Mouse (Mus musculus) brain, embryonic 14.5 days (tissue): ENCODE measurements at regions not wholly inside any gene's neighbourhood (a gene's known extent, or its start where the extent isn't known, plus 50 kb on each side); places are given as distances from the start of the nearest gene placed in this dataset.
A peak's percentile ranks its signal among the peaks of the same experiment; 100 is the strongest.

Experiments used
- DNase-seq: peaks from one replicate; pipeline ENCODE4 v3.0.0-alpha.2; 2011; ENCODE audit warnings: low read depth
- CTCF ChIP-seq: fragments of 200-500 bp; IDR thresholded peaks from 2 replicates; pipeline ENCODE4 v1.5.1; 2012; ENCODE audit warnings: inconsistent platforms, mild to moderate bottlenecking, moderate library complexity, borderline replicate concordance; ENCODE audit not compliant: insufficient read depth, insufficient read length; ENCODE audit errors: extremely low read depth
- POLR2A ChIP-seq: fragments of 200-500 bp; IDR thresholded peaks from 2 replicates; pipeline ENCODE4 v1.6.1; 2012; ENCODE audit warnings: mild to moderate bottlenecking, inconsistent platforms, borderline replicate concordance; ENCODE audit not compliant: poor library complexity, insufficient read depth, insufficient read length, severe bottlenecking; ENCODE audit errors: extremely low read depth

GRCm38 (mm10) chr15:54114096-54114512, 229.4 kb downstream of the Gm7489 start:
- TF ChIP-seq CTCF = no peak
- TF ChIP-seq POLR2A = no peak
- DNase-seq = no peak

- DNase-seq = no peak
- no peak for TF ChIP-seq CTCF
- no peak for TF ChIP-seq POLR2A
Observed at GRCm38 (mm10) chr15:54117967-54118538, 233.3 kb downstream of the Gm7489 start.

GRCm38 (mm10) chr15:54120456-54120855, 235.8 kb downstream of the Gm7489 start:
- DNase-seq = no peak
- TF ChIP-seq POLR2A (no peak), CTCF (no peak)

GRCm38 (mm10) chr15:54164350-54164749, 279.6 kb downstream of the Gm7489 start:
- no peak for TF ChIP-seq CTCF
- no peak for TF ChIP-seq POLR2A
- DNase-seq = peak; percentile 6

GRCm38 (mm10) chr15:54167842-54168361, 283.2 kb downstream of the Gm7489 start:
- DNase-seq = peak; percentile 22
- TF ChIP-seq POLR2A (no peak), CTCF (no peak)

- no peak for TF ChIP-seq POLR2A
- no peak for DNase-seq
Observed at GRCm38 (mm10) chr15:54177221-54177620, 292.5 kb downstream of the Gm7489 start.

GRCm38 (mm10) chr15:54177791-54178190, 293.1 kb downstream of the Gm7489 start:
- DNase-seq = no peak
- TF ChIP-seq POLR2A = no peak
